Mouse (Mus musculus): ENCODE results near the gene Herpud2. TPM values are rescaled to one million over a fixed set of nuclear protein-coding genes. Genes with fewer than 3 reads are reported as not detected.
A peak's percentile ranks its signal among the peaks of the same experiment; 100 is the strongest.

The Herpud2 gene
- polyA plus RNA-seq (2014; fragmentation: Nextera tagmentation; extraction: Ambion mirVana), result 36.7 and 40.3 TPM in 2 replicates

- Histone ChIP-seq H3K9ac (peak within 1 kb of the TSS; percentile 93), H3K36me3 (replicated peaks; ENCODE audit: control insufficient read depth, insufficient read depth) (0 out of 2 replicates have a peak, but pooled peaks cover 6% of the 10 kb centered on the region), H3K9me3 (ENCODE audit: control insufficient read depth, low read length) (no peaks in the 10 kb centered on the region), H3K4me3 (replicated peaks; ENCODE audit: low read length) (peak within 1 kb of the TSS; percentile 89), H3K4me2 (replicated peaks) (peak within 1 kb of the TSS; percentile 69), H3K27me3 (ENCODE audit: control insufficient read depth, insufficient read depth, low read length) (no peaks in the 10 kb centered on the region), H3K27ac (peak within 1 kb of the TSS; percentile 97), H3K4me1 (replicated peaks; ENCODE audit: control insufficient read depth, insufficient read depth, low read length) (peaks cover 26% of the 10 kb centered on the region)
- ATAC-seq (ENCODE audit: low FRiP score) (peak; percentile 99), DNase-seq (ENCODE audit: low spot score) (peak; percentile 91)
- under 1% methylated on average over 44 of the region's 51 CpGs for WGBS
Observed at GRCm38 (mm10) chr9:25151611-25152241, at the start of gene Herpud2. Gene Herpud2 (minus strand): TSS chr9:25151820.

GRCm38 (mm10) chr9:25200987-25201386 lies 49.4 kb upstream of the Herpud2 start:
- no peaks in the 10 kb centered on the region for H3K4me1 ChIP-seq (replicated peaks; ENCODE audit: control insufficient read depth, insufficient read depth, low read length)

GRCm38 (mm10) chr9:25200148-25200547 lies 48.5 kb upstream of the Herpud2 start:
- WGBS, result 75% methylated on average over 3 of the region's 3 CpGs
- DNase-seq (ENCODE audit: low spot score), result no peak

More at GRCm38 (mm10) chr9:25200987-25201386, 49.4 kb upstream of the Herpud2 start:
- WGBS, result 89% methylated on average over 3 of the region's 3 CpGs
- H3K4me2 ChIP-seq (replicated peaks), result no peak overlapping the region
- no peaks in the 10 kb centered on the region for H3K36me3 ChIP-seq (replicated peaks; ENCODE audit: control insufficient read depth, insufficient read depth)
- no peaks in the 10 kb centered on the region for H3K27me3 ChIP-seq (ENCODE audit: control insufficient read depth, insufficient read depth, low read length)
- no peak overlapping the region for H3K9ac ChIP-seq
- no peak overlapping the region for H3K4me3 ChIP-seq (replicated peaks; ENCODE audit: low read length)
- no peaks in the 10 kb centered on the region for H3K9me3 ChIP-seq (ENCODE audit: control insufficient read depth, low read length)
- no peak for ATAC-seq (ENCODE audit: low FRiP score)
- no peak for DNase-seq (ENCODE audit: low spot score)
- H3K27ac ChIP-seq, result no peak overlapping the region

DNA sequence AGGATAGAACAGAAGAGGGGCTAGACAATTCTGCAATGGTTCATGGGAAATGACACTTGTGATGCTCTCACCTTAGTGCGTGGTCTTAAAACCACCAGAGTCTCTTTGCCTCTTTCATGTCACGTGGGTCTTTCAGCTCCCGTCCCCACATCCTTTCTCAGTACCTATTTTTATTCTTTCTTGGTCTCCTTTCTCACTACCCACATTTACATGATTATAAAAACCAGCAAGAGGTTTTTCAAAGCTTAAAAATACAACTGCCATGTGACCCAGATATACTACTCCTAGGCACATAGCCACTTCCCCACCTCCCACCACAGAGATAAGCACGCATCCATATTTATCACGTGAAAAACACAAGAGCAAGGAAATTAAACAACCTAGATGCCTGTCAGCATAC lies 45.1 kb upstream of the Herpud2 start:
- no peak overlapping the region for H3K27ac ChIP-seq
- H3K9me3 ChIP-seq (ENCODE audit: control insufficient read depth, low read length), result no peaks in the 10 kb centered on the region
- H3K4me3 ChIP-seq (replicated peaks; ENCODE audit: low read length), result no peak overlapping the region
- H3K27me3 ChIP-seq (ENCODE audit: control insufficient read depth, insufficient read depth, low read length), result no peaks in the 10 kb centered on the region
- ATAC-seq (ENCODE audit: low FRiP score) (no peak), DNase-seq (ENCODE audit: low spot score) (no peak)
- no peak overlapping the region for H3K9ac ChIP-seq
- no peak overlapping the region for H3K4me2 ChIP-seq (replicated peaks)
- H3K4me1 ChIP-seq (replicated peaks; ENCODE audit: control insufficient read depth, insufficient read depth, low read length), result no peaks in the 10 kb centered on the region
- no peaks in the 10 kb centered on the region for H3K36me3 ChIP-seq (replicated peaks; ENCODE audit: control insufficient read depth, insufficient read depth)
- 88% methylated on average over 5 of the region's 5 CpGs for whole genome bisulfite sequencing

More at GRCm38 (mm10) chr9:25200148-25200547, 48.5 kb upstream of the Herpud2 start:
- H3K27me3 ChIP-seq (ENCODE audit: control insufficient read depth, insufficient read depth, low read length), result no peaks in the 10 kb centered on the region
- H3K4me3 ChIP-seq (replicated peaks; ENCODE audit: low read length), result no peak overlapping the region
- ATAC-seq (ENCODE audit: low FRiP score), result no peak
- H3K9me3 ChIP-seq (ENCODE audit: control insufficient read depth, low read length), result no peaks in the 10 kb centered on the region
- H3K4me2 ChIP-seq (replicated peaks), result no peak overlapping the region
- H3K4me1 ChIP-seq (replicated peaks; ENCODE audit: control insufficient read depth, insufficient read depth, low read length), result no peaks in the 10 kb centered on the region
- H3K36me3 ChIP-seq (replicated peaks; ENCODE audit: control insufficient read depth, insufficient read depth), result no peaks in the 10 kb centered on the region
- H3K27ac ChIP-seq, result no peak overlapping the region
- H3K9ac ChIP-seq, result no peak overlapping the region

GRCm38 (mm10) chr9:25191612-25192011 lies 40.0 kb upstream of the Herpud2 start:
- H3K27ac ChIP-seq, result no peak overlapping the region
- no peak overlapping the region for H3K9ac ChIP-seq
- no peaks in the 10 kb centered on the region for H3K27me3 ChIP-seq (ENCODE audit: control insufficient read depth, insufficient read depth, low read length)
- H3K4me2 ChIP-seq (replicated peaks), result no peak overlapping the region
- no peak for ATAC-seq (ENCODE audit: low FRiP score)
- no peak overlapping the region for H3K4me3 ChIP-seq (replicated peaks; ENCODE audit: low read length)
- H3K36me3 ChIP-seq (replicated peaks; ENCODE audit: control insufficient read depth, insufficient read depth), result no peaks in the 10 kb centered on the region
- no peak for DNase-seq (ENCODE audit: low spot score)
- 62% methylated on average over 2 of the region's 2 CpGs for WGBS
- H3K9me3 ChIP-seq (ENCODE audit: control insufficient read depth, low read length), result no peaks in the 10 kb centered on the region
- no peaks in the 10 kb centered on the region for H3K4me1 ChIP-seq (replicated peaks; ENCODE audit: control insufficient read depth, insufficient read depth, low read length)

DNA sequence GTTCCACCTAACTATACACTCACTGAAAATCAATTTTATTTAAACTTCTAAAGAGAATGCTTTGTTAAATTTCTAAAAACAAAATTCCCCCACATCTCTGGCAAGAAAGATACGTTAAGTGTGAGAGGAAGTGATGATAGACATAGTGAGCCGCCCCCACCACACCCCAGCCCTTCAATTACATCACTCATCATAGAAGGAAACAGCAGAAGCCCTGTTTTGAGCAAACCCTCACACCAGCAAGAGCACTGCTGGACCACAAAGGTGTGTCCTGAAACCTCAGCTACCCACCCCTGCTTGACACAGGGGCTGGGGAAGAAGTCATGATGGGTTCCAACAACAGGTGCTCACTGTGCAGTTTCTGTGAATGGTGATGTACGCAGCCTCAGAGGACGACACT lies 34.9 kb upstream of the Herpud2 start:
- DNase-seq (ENCODE audit: low spot score) (no peak), ATAC-seq (ENCODE audit: low FRiP score) (no peak)
- H3K9me3 ChIP-seq (ENCODE audit: control insufficient read depth, low read length), result no peaks in the 10 kb centered on the region
- 90% methylated on average over 4 of the region's 4 CpGs for WGBS
- no peaks in the 10 kb centered on the region for H3K4me1 ChIP-seq (replicated peaks; ENCODE audit: control insufficient read depth, insufficient read depth, low read length)
- no peak overlapping the region for H3K9ac ChIP-seq
- H3K27me3 ChIP-seq (ENCODE audit: control insufficient read depth, insufficient read depth, low read length), result no peaks in the 10 kb centered on the region
- H3K4me2 ChIP-seq (replicated peaks), result no peak overlapping the region
- H3K4me3 ChIP-seq (replicated peaks; ENCODE audit: low read length), result no peak overlapping the region
- H3K27ac ChIP-seq, result no peak overlapping the region
- H3K36me3 ChIP-seq (replicated peaks; ENCODE audit: control insufficient read depth, insufficient read depth), result no peaks in the 10 kb centered on the region

DNA sequence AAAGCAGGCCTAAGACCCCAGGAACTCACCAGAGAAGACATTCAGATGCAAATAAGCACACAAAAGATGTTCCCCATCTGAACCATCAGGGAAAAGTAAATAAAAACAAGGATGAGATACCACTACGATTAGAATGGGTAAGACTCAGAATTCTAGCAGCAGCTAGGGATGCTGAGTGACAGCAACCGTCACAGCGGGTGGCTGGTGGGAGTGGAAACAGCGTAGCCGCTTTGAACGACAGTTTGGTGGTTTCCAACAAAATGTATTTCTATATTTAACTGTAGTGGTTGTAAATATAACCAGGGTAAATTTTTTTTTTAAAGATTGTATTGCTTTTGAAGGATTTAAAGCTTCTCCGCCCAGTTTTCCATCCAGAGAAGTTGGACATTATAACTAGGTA lies 34.2 kb upstream of the Herpud2 start:
- H3K4me1 ChIP-seq (replicated peaks; ENCODE audit: control insufficient read depth, insufficient read depth, low read length), result no peaks in the 10 kb centered on the region
- ATAC-seq (ENCODE audit: low FRiP score) (no peak), DNase-seq (ENCODE audit: low spot score) (no peak)
- H3K9ac ChIP-seq, result no peak overlapping the region
- no peaks in the 10 kb centered on the region for H3K36me3 ChIP-seq (replicated peaks; ENCODE audit: control insufficient read depth, insufficient read depth)
- H3K4me2 ChIP-seq (replicated peaks), result no peak overlapping the region
- no peak overlapping the region for H3K27ac ChIP-seq
- H3K27me3 ChIP-seq (ENCODE audit: control insufficient read depth, insufficient read depth, low read length), result no peaks in the 10 kb centered on the region
- H3K4me3 ChIP-seq (replicated peaks; ENCODE audit: low read length), result no peak overlapping the region
- no peaks in the 10 kb centered on the region for H3K9me3 ChIP-seq (ENCODE audit: control insufficient read depth, low read length)
- WGBS, result 28% methylated on average over 7 of the region's 7 CpGs

- H3K4me3 ChIP-seq (replicated peaks; ENCODE audit: low read length), result no peak overlapping the region
- WGBS, result 89% methylated on average over 2 of the region's 2 CpGs
- H3K9me3 ChIP-seq (ENCODE audit: control insufficient read depth, low read length), result no peaks in the 10 kb centered on the region
- no peaks in the 10 kb centered on the region for H3K4me1 ChIP-seq (replicated peaks; ENCODE audit: control insufficient read depth, insufficient read depth, low read length)
- no peak for DNase-seq (ENCODE audit: low spot score)
- no peak overlapping the region for H3K9ac ChIP-seq
- H3K36me3 ChIP-seq (replicated peaks; ENCODE audit: control insufficient read depth, insufficient read depth), result no peaks in the 10 kb centered on the region
- no peaks in the 10 kb centered on the region for H3K27me3 ChIP-seq (ENCODE audit: control insufficient read depth, insufficient read depth, low read length)
- no peak overlapping the region for H3K4me2 ChIP-seq (replicated peaks)
- ATAC-seq (ENCODE audit: low FRiP score), result no peak
- no peak overlapping the region for H3K27ac ChIP-seq
Observed at GRCm38 (mm10) chr9:25184606-25185005, 33.0 kb upstream of the Herpud2 start.

GRCm38 (mm10) chr9:25178066-25178465 lies 26.4 kb upstream of the Herpud2 start:
- Histone ChIP-seq H3K4me1 (replicated peaks; ENCODE audit: control insufficient read depth, insufficient read depth, low read length) (no peaks in the 10 kb centered on the region), H3K4me3 (replicated peaks; ENCODE audit: low read length) (no peak overlapping the region), H3K27me3 (ENCODE audit: control insufficient read depth, insufficient read depth, low read length) (no peaks in the 10 kb centered on the region), H3K9me3 (ENCODE audit: control insufficient read depth, low read length) (no peaks in the 10 kb centered on the region), H3K27ac (no peak overlapping the region), H3K4me2 (replicated peaks) (no peak overlapping the region), H3K9ac (no peak overlapping the region), H3K36me3 (replicated peaks; ENCODE audit: control insufficient read depth, insufficient read depth) (no peaks in the 10 kb centered on the region)
- DNase-seq (ENCODE audit: low spot score), result no peak
- WGBS, result 90% methylated on average over 3 of the region's 3 CpGs
- ATAC-seq (ENCODE audit: low FRiP score), result no peak

GRCm38 (mm10) chr9:25177201-25177600 lies 25.6 kb upstream of the Herpud2 start:
- WGBS, result 84% methylated on average over 5 of the region's 5 CpGs
- no peak overlapping the region for H3K4me3 ChIP-seq (replicated peaks; ENCODE audit: low read length)
- H3K9me3 ChIP-seq (ENCODE audit: control insufficient read depth, low read length), result no peaks in the 10 kb centered on the region
- no peak overlapping the region for H3K4me2 ChIP-seq (replicated peaks)
- no peaks in the 10 kb centered on the region for H3K27me3 ChIP-seq (ENCODE audit: control insufficient read depth, insufficient read depth, low read length)
- no peaks in the 10 kb centered on the region for H3K4me1 ChIP-seq (replicated peaks; ENCODE audit: control insufficient read depth, insufficient read depth, low read length)
- ATAC-seq (ENCODE audit: low FRiP score) (no peak), DNase-seq (ENCODE audit: low spot score) (no peak)
- H3K36me3 ChIP-seq (replicated peaks; ENCODE audit: control insufficient read depth, insufficient read depth), result no peaks in the 10 kb centered on the region
- no peak overlapping the region for H3K9ac ChIP-seq
- H3K27ac ChIP-seq, result no peak overlapping the region
